Mouse (Mus musculus) layer of hippocampus, postnatal 25 days (tissue): ENCODE results near the gene Cyp2d11. TPM values are rescaled to one million over a fixed set of nuclear protein-coding genes. Genes with fewer than 3 reads are reported as not detected.
"Not testable (repeated sequence)": the region's sequence is repeated elsewhere in the genome, so short reads cannot be mapped to it uniquely, and the experiment has no call there.

ENCODE experiments used
- DNase-seq, 2 experiments: peaks; one replicate each; pipeline ENCODE4 v3.0.0; 2022; ENCODE audit warnings: mixed read lengths in 2 of 2, low spot score in 1 of 2; ENCODE audit errors: extremely low spot score in 1 of 2
- total RNA-seq, 2 experiments: library from RNA; stranded (reverse); gene quantifications; 2 replicates each; pipeline ENCODE4 v1.2.3; 2021

Gene Cyp2d11
- total RNA-seq = under 1 TPM in 1 of 2 experiments, not detected in 1; 0.38 TPM

DNA sequence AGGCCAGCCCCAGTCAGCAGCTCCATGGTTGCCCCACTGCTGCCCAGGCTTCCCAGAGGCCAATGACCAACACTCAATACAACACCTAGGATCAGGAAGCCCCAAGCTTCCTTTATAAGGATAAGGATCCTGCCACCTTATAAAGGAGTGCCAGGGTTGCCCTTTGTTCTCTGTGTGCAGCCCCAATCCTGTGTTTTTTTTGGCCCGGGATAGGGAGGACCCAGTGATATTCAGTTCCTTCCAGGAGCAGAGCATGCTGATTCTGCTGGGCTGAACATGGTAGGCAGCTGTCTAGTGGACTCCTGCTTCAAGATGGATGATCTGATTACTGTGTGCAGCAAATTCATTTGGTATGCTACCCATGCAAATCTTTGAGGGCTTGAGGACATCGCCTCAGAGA is at the start of gene Cyp2d11:
TSS of gene Cyp2d11 (minus strand) at position 101 of the 400 bp plus-strand sequence.
- DNase-seq = not testable (repeated sequence)

- DNase-seq = no peak
Measured at GRCm38 (mm10) chr15:82437975-82438617, 44.3 kb upstream of the Cyp2d11 start.

GRCm38 (mm10) chr15:82435606-82436005 is 41.8 kb upstream of the Cyp2d11 start:
- no peak for DNase-seq

DNA sequence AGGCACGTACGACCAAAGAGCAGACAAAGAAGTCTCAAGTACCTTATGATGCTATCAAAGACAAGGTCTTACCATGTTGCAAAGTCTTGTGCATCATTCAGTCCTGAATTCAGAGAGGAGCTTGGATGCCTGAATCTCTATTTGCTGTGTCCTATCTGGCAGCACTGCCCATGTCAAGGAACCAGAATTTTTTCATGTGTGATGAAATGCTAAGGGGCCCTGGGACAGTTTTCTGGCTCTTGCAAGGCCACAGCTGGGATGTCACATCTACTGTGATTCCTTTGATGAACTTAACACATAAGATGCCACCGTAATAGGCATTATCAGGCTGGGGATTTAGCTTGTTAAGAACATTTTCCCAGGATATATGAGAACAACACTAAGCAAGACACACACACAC is 41.2 kb upstream of the Cyp2d11 start:
- DNase-seq = no peak

- no peak for DNase-seq
Measured at GRCm38 (mm10) chr15:82434541-82434940, 40.7 kb upstream of the Cyp2d11 start.

DNA sequence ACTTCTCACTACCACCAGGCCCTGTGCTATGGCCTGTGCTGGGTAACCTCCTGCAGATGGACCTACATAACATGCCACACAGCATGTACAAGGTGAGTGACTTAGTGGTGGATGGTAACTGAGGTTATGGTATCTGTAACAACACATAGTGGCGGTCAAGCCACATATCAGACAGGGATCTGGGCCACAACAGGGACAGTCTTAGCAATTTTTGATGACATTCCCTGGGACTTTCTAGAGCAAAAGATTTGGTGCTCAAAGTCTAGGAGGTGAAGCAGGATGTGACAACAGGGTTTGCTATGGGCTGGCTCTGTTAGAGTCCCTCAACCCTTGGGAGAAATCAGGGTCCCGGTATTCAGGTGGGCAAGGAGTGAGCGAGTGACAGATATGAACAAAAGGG is 39.8 kb upstream of the Cyp2d11 start:
- no peak for DNase-seq

- DNase-seq = no peak
Measured at GRCm38 (mm10) chr15:82433137-82433536, 39.3 kb upstream of the Cyp2d11 start, which contains the start of gene Cyp2d9. Gene Cyp2d9, plus strand, starts transcription at chr15:82433437.

DNA sequence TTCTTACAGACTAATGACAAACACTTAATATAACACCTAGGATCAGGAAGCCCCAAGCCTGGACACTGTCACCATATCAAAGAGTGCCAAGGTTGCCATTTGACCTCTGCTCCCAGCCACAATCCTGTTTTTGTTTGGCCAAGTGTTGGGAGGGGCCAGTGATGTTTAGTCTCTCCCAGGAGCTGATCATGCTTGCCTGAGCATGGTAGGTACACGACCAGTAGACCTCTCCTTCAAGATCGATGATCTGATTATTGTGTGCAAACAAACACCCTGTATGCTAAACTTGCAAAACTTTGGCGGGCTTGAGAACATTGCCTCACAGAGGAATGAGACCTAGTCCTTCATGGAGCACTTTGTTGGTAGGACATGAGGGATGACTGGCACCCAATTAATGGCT is 29.6 kb upstream of the Cyp2d11 start:
- no peak for DNase-seq

GRCm38 (mm10) chr15:82422935-82423334 is 29.1 kb upstream of the Cyp2d11 start:
- DNase-seq = no peak

- no peak for DNase-seq
Measured at GRCm38 (mm10) chr15:82418616-82419015, 24.8 kb upstream of the Cyp2d11 start.

DNA sequence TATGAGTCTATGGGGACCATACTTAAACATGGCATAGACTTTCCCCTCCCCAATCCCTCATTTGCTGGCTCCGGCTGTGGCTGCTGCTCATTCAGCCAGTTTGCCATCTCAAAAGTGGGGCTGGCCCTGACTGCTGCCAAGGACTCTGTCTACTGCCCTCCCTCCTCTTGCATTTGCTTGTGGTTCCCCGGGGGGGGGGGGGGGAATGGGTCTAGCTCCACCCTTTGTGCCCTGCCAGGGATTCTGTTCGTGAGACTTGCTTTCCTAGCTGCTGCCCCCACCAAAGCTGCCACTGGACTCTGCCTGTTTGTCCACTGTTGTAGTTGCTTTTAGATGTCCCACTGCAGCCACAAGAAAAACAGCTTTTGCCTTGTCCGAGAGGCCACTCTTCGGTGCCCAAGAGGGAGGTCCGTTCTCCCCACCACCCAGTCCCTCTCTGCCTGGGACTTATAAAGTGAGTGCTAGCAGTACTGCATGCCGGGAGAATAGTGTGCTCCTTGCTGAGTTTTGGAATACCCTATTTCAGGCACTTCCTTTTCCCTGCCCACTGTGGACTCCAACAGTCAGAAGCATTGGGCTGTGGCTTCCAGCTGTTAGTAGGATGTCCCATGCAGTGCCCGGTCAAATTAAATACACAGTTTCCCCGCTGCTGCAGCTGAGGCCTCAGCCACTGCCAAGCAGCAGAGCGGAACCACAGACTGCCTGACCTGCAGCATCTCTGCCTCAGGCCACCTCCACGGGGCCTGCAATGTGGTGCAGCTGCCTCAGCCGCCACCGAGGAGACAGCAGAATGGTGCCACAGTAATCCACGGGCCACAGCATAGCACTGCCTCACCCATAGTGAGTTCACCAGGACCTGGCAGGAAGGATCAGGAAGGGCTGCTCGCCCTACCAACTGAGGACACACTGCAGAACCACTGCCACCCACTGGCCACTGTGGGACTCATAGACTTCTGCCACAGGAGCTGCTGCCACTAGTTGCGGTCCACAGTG is 23.3 kb upstream of the Cyp2d11 start:
- peak; percentile 64 to 74 for DNase-seq

- no peak for DNase-seq
Measured at GRCm38 (mm10) chr15:82407536-82407935, 13.7 kb upstream of the Cyp2d11 start.

GRCm38 (mm10) chr15:82406981-82407380 is 13.2 kb upstream of the Cyp2d11 start, which contains the start of gene Cyp2d10:
Gene Cyp2d10, minus strand, starts transcription at chr15:82407195.
- DNase-seq = no peak

- no peak for DNase-seq
Measured at GRCm38 (mm10) chr15:82404163-82404562, 10.3 kb upstream of the Cyp2d11 start.

GRCm38 (mm10) chr15:82403606-82404005 is 9.8 kb upstream of the Cyp2d11 start:
- no peak for DNase-seq

DNA sequence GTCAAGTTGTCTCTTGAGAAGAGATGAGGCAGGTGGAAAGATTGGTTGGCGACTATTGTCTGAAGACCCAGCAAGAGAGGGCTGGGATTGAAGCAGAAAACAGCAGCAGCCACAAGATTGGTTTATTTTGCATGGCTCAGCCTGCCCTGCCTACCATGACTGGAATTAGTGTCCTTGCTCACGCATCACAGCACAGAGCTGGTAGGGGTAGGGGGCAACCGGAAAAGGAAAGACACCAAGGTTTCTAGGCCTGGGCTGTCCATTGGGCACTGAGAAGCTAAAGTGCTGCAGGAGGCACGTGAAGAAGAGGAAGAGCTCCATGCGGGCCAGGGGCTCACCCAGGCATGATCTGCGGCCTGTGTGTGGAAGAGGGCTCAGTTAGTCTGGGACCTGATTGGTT is 8.9 kb upstream of the Cyp2d11 start:
- DNase-seq = no peak

- no peak for DNase-seq
Measured at GRCm38 (mm10) chr15:82402106-82402505, 8.3 kb upstream of the Cyp2d11 start.

DNA sequence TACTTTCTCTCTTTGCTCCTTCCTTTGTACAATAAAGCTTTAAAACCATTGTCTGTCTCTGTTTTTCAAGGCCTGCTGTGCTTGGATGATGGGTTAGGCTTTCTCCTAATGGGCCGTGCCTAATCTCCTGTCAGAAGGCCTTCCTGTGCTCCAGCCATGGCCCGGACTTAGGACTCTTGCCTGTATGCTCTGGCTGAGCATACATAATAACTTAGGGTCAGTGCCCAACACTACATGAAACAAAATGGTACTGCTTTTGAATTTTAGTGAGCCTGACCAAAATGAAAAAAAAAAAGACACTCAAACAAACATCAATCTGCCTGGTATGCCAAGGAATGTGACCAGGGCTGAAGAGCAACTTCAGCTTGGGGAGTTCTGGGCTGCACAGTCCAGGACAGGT is 7.7 kb upstream of the Cyp2d11 start:
- DNase-seq = no peak

- DNase-seq = not testable (repeated sequence)
Measured at GRCm38 (mm10) chr15:82395955-82396354, 2.1 kb upstream of the Cyp2d11 start.

GRCm38 (mm10) chr15:82389916-82390315 is 3.9 kb downstream of the Cyp2d11 start:
- not testable (repeated sequence) for DNase-seq

- DNase-seq = no peak
Measured at GRCm38 (mm10) chr15:82385729-82386128, 8.1 kb downstream of the Cyp2d11 start.
